Mouse (Mus musculus): ENCODE measurements around the gene Sertad1.

- TF ChIP-seq POLR2AphosphoS2 (IDR thresholded peaks at IDR 0.05; ENCODE audit: insufficient read length, low read depth), result peak; percentile 65
- peak in 1 of 3 experiments; percentile 57 for TF ChIP-seq MYOG (IDR thresholded peaks at IDR 0.05; ENCODE audit: control insufficient read depth in 1 of 3, insufficient read depth in 1 of 3, insufficient read length in 2 of 3, low read depth in 2 of 3)
- TF ChIP-seq MYOD1 (IDR thresholded peaks at IDR 0.05; ENCODE audit: control insufficient read depth in 1 of 3, insufficient read length in 2 of 3, low read depth in 2 of 3), result peak in 1 of 3 experiments; percentile 38
- peak; percentile 68 for TF ChIP-seq POLR2A (IDR thresholded peaks at IDR 0.05; ENCODE audit: insufficient read length, low read depth)
- no peak for TF ChIP-seq TCF3 (IDR thresholded peaks at IDR 0.05; ENCODE audit: insufficient read length, low read depth)
- no peak for TF ChIP-seq CEBPB (IDR thresholded peaks at IDR 0.05; ENCODE audit: insufficient read depth, poor library complexity, severe bottlenecking)
- no peak for TF ChIP-seq USF1 (IDR thresholded peaks at IDR 0.05; ENCODE audit: low read depth)
- no peak for TF ChIP-seq REST (IDR thresholded peaks at IDR 0.05; ENCODE audit: insufficient read depth, insufficient read length)
- TF ChIP-seq MAX (IDR thresholded peaks at IDR 0.05; ENCODE audit: low read depth), result no peak
- no peak for TF ChIP-seq TCF12 (IDR thresholded peaks at IDR 0.05; ENCODE audit: insufficient read depth, poor library complexity, severe bottlenecking)
- no peak for TF ChIP-seq E2F4 (IDR thresholded peaks at IDR 0.05; ENCODE audit: insufficient read depth)
Measured at GRCm38 (mm10) chr7:27481627-27481969, 5.1 kb upstream of the Sertad1 start.

All from myocyte (in vitro differentiated cells).